Mouse (Mus musculus): ENCODE measurements around the gene Sfxn4. TPM values are rescaled to one million over a fixed set of nuclear protein-coding genes. Genes with fewer than 3 reads are reported as not detected.

Sfxn4 gene
- 9.8 and 10.8 TPM in 2 replicates for polyA plus RNA-seq (2012; rRNA removed)

GRCm38 (mm10) chr19:60860868-60861700, at the start of gene Sfxn4:
TSS of gene Sfxn4 (minus strand) at chr19:60861479.

GRCm38 (mm10) chr19:60889714-60890315, 28.5 kb upstream of the Sfxn4 start, which contains the start of gene Grk5:
TSS of gene Grk5 (plus strand) at chr19:60889749.

GRCm38 (mm10) chr19:60874064-60874694, 12.9 kb upstream of the Sfxn4 start, which contains the start of gene Prdx3:
TSS of gene Prdx3 (minus strand) at chr19:60874556.

DNA sequence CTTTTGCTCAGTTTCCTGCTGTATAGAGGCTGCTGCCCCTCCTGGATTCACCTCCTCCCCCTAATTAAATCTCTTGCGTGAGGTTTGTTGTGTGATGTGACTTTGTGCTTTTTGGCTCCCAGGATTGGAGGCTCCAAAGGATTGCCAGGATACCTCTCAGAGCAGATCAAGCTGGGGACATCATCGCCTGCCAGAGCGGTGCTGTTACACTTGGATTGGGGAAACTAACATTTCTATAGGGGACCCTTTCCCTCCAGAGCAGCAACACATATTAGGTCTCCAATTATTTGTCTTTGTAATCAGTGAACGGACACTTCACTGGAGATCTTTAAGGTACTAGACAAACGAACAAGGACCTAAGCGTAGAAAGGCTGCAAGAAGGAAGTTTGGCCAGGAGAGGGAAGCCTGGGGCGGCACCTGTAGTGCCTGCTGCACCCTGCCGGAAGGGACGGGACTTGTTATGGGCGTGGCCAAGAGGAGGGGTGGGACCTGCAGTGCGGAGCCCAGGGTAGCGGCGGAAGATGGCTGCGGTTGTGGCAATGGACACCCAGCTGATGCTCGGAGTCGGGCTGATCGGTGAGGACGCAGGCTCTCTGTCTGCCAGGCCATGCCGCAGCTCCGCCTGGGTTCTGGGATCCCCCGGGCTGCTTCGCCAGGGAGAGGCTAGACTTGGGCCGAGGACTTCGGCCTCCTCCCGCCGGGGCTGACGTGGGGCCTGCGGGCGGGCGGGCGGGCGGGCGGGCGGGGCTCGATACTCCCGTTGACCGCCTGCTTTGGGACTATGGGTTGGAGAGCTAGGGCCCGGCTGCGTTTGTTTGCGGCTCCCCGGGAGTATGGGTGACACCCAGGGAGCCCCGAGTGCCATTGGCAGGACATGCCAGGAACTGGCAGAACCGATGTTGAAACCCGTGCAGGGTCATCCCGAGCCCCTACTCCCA, 49.9 kb downstream of the Sfxn4 start, which contains the start of gene Fam45a:
Fam45a (plus strand) TSS at position 488 of the 938 bp plus-strand sequence.

GRCm38 (mm10) chr19:60790551-60791161, 70.6 kb downstream of the Sfxn4 start, which contains the start of gene Eif3a:
TSS of gene Eif3a (minus strand) at chr19:60790658.

Other genes with a start within 250 kb of the Sfxn4 start
- 15.8 and 16.2 TPM in 2 replicates for gene Nanos1, start 105.5 kb downstream of the Sfxn4 start, polyA plus RNA-seq (2012; rRNA removed)
- 110 and 116 TPM in 2 replicates for gene Eif3a, start 70.8 kb downstream of the Sfxn4 start, polyA plus RNA-seq (2012; rRNA removed)
- 36.2 and 36.9 TPM in 2 replicates for gene Fam45a, start 49.9 kb downstream of the Sfxn4 start, polyA plus RNA-seq (2012; rRNA removed)
- gene Prdx3, start 13.1 kb upstream of the Sfxn4 start, polyA plus RNA-seq (2012; rRNA removed): 64.5 and 65.2 TPM in 2 replicates
- 4.7 and 5.1 TPM in 2 replicates for gene Grk5, start 28.3 kb upstream of the Sfxn4 start, polyA plus RNA-seq (2012; rRNA removed)